Mouse (Mus musculus) liver, adult 2 months (tissue): ENCODE measurements at regions not wholly inside any gene's neighbourhood (a gene's known extent, or its start where the extent isn't known, plus 50 kb on each side); places are given as distances from the start of the nearest gene placed in this dataset.

Source experiments
- CTCF ChIP-seq: fragments of 200-500 bp; IDR thresholded peaks from 2 replicates; pipeline ENCODE4 v1.5.1; 2011; ENCODE audit warnings: low read depth, low read length, control low read depth
- POLR2A ChIP-seq: fragments of 200-500 bp; IDR thresholded peaks from 2 replicates; pipeline ENCODE4 v1.6.1; 2011; ENCODE audit warnings: low read length, control low read depth; ENCODE audit not compliant: insufficient read depth; ENCODE audit errors: extremely low read depth

- no peak; the same call in 1 of the 2 replicates for TF ChIP-seq CTCF
- TF ChIP-seq POLR2A: no peak
Observed at GRCm38 (mm10) chr5:29116942-29117341, 78.8 kb upstream of the Rnf32 start.
